Comparison of ENCODE assay signal across 7 mouse cellular contexts in the genomic region with DNA sequence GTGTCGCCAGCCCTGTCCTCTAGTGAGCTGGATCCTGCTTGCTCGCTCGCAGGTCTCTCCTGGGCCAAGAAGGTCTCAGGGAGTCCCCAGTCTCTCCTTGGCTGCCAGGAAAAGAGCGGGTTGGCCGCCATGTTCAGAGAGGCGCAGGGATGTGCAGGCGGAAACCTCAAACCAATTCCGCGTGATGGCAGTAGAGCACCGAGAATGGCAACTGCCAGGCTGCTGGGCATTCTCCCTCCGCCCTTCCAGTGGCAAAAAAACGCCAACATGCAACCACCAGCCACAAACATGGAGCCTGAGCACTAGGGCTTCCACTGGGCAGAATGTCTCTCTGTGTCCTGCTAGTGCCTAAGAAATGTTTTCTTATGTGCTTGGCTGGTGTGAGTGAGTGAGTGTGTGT.
A peak's percentile ranks its signal among the peaks of the same experiment; 100 is the strongest.
DNase-seq lines count a peak whose midpoint lies in the region; ATAC-seq and TF ChIP-seq lines count a peak whose summit lies in the region.
"Not testable (repeated sequence)": the region's sequence is repeated elsewhere in the genome, so short reads cannot be mapped to it uniquely, and the experiment has no call there.

No protein-coding gene starts in this region.

- ATAC-seq in forebrain, postnatal 0 days; hindbrain, embryonic 14.5 days (ENCODE audit: low FRiP score): not testable (repeated sequence)

- not testable (repeated sequence) for H3K4me1 ChIP-seq in forebrain, postnatal 0 days (ENCODE audit: insufficient read depth); hindbrain, embryonic 14.5 days (replicated peaks; ENCODE audit: control insufficient read depth, insufficient read depth, low read length); limb, embryonic 10.5 days; megakaryocyte, embryonic 14.5 days

- 69% methylated on average over 12 of the region's 12 CpGs for WGBS in forebrain, postnatal 0 days
- WGBS in hindbrain, embryonic 14.5 days, result 78% methylated on average over 12 of the region's 12 CpGs
- 74% methylated on average over 12 of the region's 12 CpGs for WGBS in limb, embryonic 10.5 days

- H3K9me3 ChIP-seq in forebrain, postnatal 0 days (ENCODE audit: low read length); hindbrain, embryonic 14.5 days (ENCODE audit: control insufficient read depth, low read length); limb, embryonic 10.5 days (replicated peaks); megakaryocyte, embryonic 14.5 days: not testable (repeated sequence)

- not testable (repeated sequence) for H3K4me2 ChIP-seq in forebrain, postnatal 0 days (ENCODE audit: low read depth); hindbrain, embryonic 14.5 days (replicated peaks)

- peak; percentile 52 for DNase-seq in Muller cell, postnatal 12 days (ENCODE audit: inconsistent ontology term)
- DNase-seq in cerebellum, adult 9-10 months, result peak; percentile 89
- peak; percentile 84 for DNase-seq in forebrain, postnatal 0 days
- DNase-seq in hindbrain, embryonic 14.5 days (ENCODE audit: low spot score), result peak; percentile 77
- peak; percentile 56 for DNase-seq in limb, embryonic 10.5 days (ENCODE audit: low spot score)
- peak; percentile 79 for DNase-seq in ovary, postnatal 36 days (ENCODE audit: low spot score)

- not testable (repeated sequence) for H3K4me3 ChIP-seq in forebrain, postnatal 0 days (ENCODE audit: low read depth, low read length); hindbrain, embryonic 14.5 days (replicated peaks; ENCODE audit: low read length); limb, embryonic 10.5 days
- peak overlapping the region; percentile 82 for H3K4me3 ChIP-seq in megakaryocyte, embryonic 14.5 days (replicated peaks)

- H3K36me3 ChIP-seq in forebrain, postnatal 0 days (ENCODE audit: insufficient read depth); hindbrain, embryonic 14.5 days (replicated peaks; ENCODE audit: control insufficient read depth, insufficient read depth); limb, embryonic 10.5 days; megakaryocyte, embryonic 14.5 days (replicated peaks; ENCODE audit: low read length): not testable (repeated sequence)

- TF ChIP-seq CTCF in forebrain, postnatal 0 days (IDR thresholded peaks at IDR 0.05; ENCODE audit: low read depth), result peak; percentile 47

- H3K9ac ChIP-seq in forebrain, postnatal 0 days; hindbrain, embryonic 14.5 days: not testable (repeated sequence)

- H3K27ac ChIP-seq in forebrain, postnatal 0 days (ENCODE audit: low read depth, low read length); hindbrain, embryonic 14.5 days; limb, embryonic 10.5 days: not testable (repeated sequence)

- not testable (repeated sequence) for H3K27me3 ChIP-seq in forebrain, postnatal 0 days (ENCODE audit: insufficient read depth, low read length); hindbrain, embryonic 14.5 days (ENCODE audit: control insufficient read depth, insufficient read depth, low read length); limb, embryonic 10.5 days (ENCODE audit: low read depth, poor library complexity, severe bottlenecking); megakaryocyte, embryonic 14.5 days (replicated peaks)
